Mouse (Mus musculus): Measurements from ENCODE around the gene Lgals7.
"Not testable (repeated sequence)": the region's sequence is repeated elsewhere in the genome, so short reads cannot be mapped to it uniquely, and the experiment has no call there.

Lgals7 gene

GRCm38 (mm10) chr7:28877155-28877554, 13.5 kb downstream of the Lgals7 start:
- no peak for DNase-seq (ENCODE audit: low spot score in 2 of 2)

- DNase-seq (ENCODE audit: low spot score in 2 of 2) = no peak
Observed at GRCm38 (mm10) chr7:28877856-28878255, 14.2 kb downstream of the Lgals7 start.

- no peak for DNase-seq (ENCODE audit: low spot score in 2 of 2)
Observed at GRCm38 (mm10) chr7:28879606-28880005, 16.0 kb downstream of the Lgals7 start.

- no peak for DNase-seq (ENCODE audit: low spot score in 2 of 2)
Observed at GRCm38 (mm10) chr7:28880554-28880953, 16.9 kb downstream of the Lgals7 start.

- DNase-seq (ENCODE audit: low spot score in 2 of 2) = no peak
Observed at GRCm38 (mm10) chr7:28881199-28881598, 17.5 kb downstream of the Lgals7 start, which contains the start of gene Capn12. Gene Capn12 (plus strand): TSS chr7:28881422.

GRCm38 (mm10) chr7:28883039-28883438, 19.4 kb downstream of the Lgals7 start:
- DNase-seq (ENCODE audit: low spot score in 2 of 2) = no peak

GRCm38 (mm10) chr7:28883704-28884103, 20.1 kb downstream of the Lgals7 start:
- not testable (repeated sequence) for DNase-seq (ENCODE audit: low spot score in 2 of 2)

GRCm38 (mm10) chr7:28886486-28886885, 22.8 kb downstream of the Lgals7 start:
- no peak for DNase-seq (ENCODE audit: low spot score in 2 of 2)

- DNase-seq (ENCODE audit: low spot score in 2 of 2) = no peak
Observed at GRCm38 (mm10) chr7:28888701-28889161, 25.1 kb downstream of the Lgals7 start.

GRCm38 (mm10) chr7:28892601-28893000, 28.9 kb downstream of the Lgals7 start:
- DNase-seq (ENCODE audit: low spot score in 2 of 2) = no peak

- peak in 1 of 2 experiments; percentile 47 for DNase-seq (ENCODE audit: low spot score in 2 of 2)
Observed at GRCm38 (mm10) chr7:28893643-28894265, 30.1 kb downstream of the Lgals7 start.

- DNase-seq (ENCODE audit: low spot score in 2 of 2) = no peak
Observed at GRCm38 (mm10) chr7:28894942-28895341, 31.3 kb downstream of the Lgals7 start.

GRCm38 (mm10) chr7:28897661-28898060, 34.0 kb downstream of the Lgals7 start:
- no peak for DNase-seq (ENCODE audit: low spot score in 2 of 2)

GRCm38 (mm10) chr7:28899972-28900371, 36.3 kb downstream of the Lgals7 start:
- DNase-seq (ENCODE audit: low spot score in 2 of 2) = no peak

GRCm38 (mm10) chr7:28901311-28902125, 37.9 kb downstream of the Lgals7 start:
- no peak for DNase-seq (ENCODE audit: low spot score in 2 of 2)

- no peak for DNase-seq (ENCODE audit: low spot score in 2 of 2)
Observed at GRCm38 (mm10) chr7:28902180-28902579, 38.5 kb downstream of the Lgals7 start.

- no peak for DNase-seq (ENCODE audit: low spot score in 2 of 2)
Observed at GRCm38 (mm10) chr7:28902809-28903208, 39.2 kb downstream of the Lgals7 start.

- no peak for DNase-seq (ENCODE audit: low spot score in 2 of 2)
Observed at GRCm38 (mm10) chr7:28903778-28904177, 40.1 kb downstream of the Lgals7 start.

- no peak for DNase-seq (ENCODE audit: low spot score in 2 of 2)
Observed at GRCm38 (mm10) chr7:28907195-28907594, 43.5 kb downstream of the Lgals7 start.

- peak in 1 of 2 experiments; percentile 40 for DNase-seq (ENCODE audit: low spot score in 2 of 2)
Observed at GRCm38 (mm10) chr7:28911632-28912031, 48.0 kb downstream of the Lgals7 start.

GRCm38 (mm10) chr7:28913171-28913570, 49.5 kb downstream of the Lgals7 start:
- no peak for DNase-seq (ENCODE audit: low spot score in 2 of 2)

All from urinary bladder, postnatal 36 days (tissue).